Mouse (Mus musculus) layer of hippocampus, postnatal 25 days (tissue): ENCODE measurements around the gene Myh9. TPM values are rescaled to one million over a fixed set of nuclear protein-coding genes. Genes with fewer than 3 reads are reported as not detected.

ENCODE experiments used
- DNase-seq, 2 experiments: peaks; one replicate each; pipeline ENCODE4 v3.0.0; 2022; ENCODE audit warnings: mixed read lengths in 2 of 2, low spot score in 1 of 2; ENCODE audit errors: extremely low spot score in 1 of 2
- total RNA-seq, 2 experiments: library from RNA; stranded (reverse); gene quantifications; 2 replicates each; pipeline ENCODE4 v1.2.3; 2021

Myh9 gene
- total RNA-seq = 10 to 100 TPM; 75.0 to 90.2 TPM

GRCm38 (mm10) chr15:77842047-77842843 is at the start of gene Myh9:
Myh9 (minus strand) TSS chr15:77842175.
- DNase-seq = peak; percentile 95 to 96

DNA sequence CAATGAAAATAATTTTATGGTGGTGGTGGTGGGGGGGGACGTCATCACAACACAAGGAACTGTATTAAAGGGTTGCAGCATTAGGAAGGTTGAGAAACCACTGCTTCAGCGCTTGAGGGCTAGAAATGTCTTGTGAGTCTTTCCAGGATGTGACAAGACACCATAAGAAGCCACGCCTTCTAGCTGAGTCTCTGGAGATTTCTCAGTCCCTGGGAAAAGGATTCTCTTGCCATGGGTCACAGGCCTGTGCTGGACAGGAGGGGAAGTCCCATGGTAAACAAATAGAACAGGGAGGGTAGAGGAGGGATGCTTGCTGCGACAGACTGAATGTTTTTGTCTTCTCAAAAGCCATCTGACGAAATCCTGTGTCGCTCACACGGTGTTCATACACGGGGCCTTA is 49.8 kb upstream of the Myh9 start:
- no peak for DNase-seq

- DNase-seq = no peak
These were observed 47.9 kb upstream of the Myh9 start for GRCm38 (mm10) chr15:77889761-77890422.

- DNase-seq = no peak
These were observed 46.3 kb upstream of the Myh9 start for GRCm38 (mm10) chr15:77888286-77888685.

- no peak for DNase-seq
These were observed 45.1 kb upstream of the Myh9 start for GRCm38 (mm10) chr15:77887093-77887488.

DNA sequence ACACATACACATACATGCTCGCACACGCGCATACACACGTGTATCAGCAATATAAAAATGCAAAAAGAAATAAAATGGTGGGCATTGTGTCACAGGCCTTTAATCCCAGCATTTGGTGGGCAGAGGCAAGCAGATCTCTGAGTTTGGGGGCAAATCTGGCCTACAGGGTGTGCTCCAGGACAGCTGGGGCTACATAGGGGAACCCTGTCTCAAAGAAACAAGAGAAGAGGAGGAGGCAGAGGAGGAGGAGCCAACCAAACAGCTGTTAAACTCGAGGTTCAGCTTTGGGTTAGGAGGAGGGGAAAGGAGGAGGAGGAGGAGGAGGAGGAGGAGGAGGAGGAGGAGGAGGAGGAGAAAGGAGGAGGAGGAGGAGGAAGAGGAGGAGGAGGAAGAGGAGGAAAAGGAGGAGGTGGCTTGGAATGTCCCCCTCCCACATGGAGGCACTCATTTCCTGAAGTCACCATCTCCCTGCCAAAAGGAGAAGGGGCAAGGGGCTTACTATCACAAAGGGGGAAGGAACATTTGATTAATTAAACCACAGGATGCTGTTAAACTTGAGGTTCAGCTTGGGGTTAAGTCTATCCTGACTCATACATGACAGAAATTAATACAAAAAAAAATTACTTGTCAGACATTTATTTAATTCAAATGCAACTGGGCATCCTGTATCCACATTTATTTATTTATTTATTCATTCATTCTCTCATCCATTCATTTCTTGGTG is 44.6 kb upstream of the Myh9 start:
- DNase-seq = no peak

DNA sequence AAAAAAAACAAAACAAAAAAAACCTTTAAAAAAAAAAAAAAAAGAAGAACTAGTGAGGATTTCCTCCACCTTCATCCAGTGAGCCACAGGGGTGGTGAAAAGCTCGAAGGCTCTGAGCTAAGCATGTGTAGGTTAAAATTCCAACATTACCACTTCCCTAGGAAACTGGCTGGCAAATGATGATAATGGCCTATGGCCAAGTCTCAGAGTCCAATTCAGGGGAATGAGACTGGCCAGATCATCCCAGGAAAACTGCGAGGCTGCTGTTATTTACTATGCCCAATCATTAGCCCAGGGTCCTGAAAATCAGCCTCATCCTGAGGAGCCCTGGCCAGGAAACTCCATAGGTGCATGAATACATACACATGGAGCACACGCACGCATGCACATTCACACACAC is 44.0 kb upstream of the Myh9 start:
- DNase-seq = no peak

- no peak for DNase-seq
These were observed 43.2 kb upstream of the Myh9 start for GRCm38 (mm10) chr15:77885159-77885558.

GRCm38 (mm10) chr15:77883697-77884010 is 41.7 kb upstream of the Myh9 start:
- DNase-seq = no peak

DNA sequence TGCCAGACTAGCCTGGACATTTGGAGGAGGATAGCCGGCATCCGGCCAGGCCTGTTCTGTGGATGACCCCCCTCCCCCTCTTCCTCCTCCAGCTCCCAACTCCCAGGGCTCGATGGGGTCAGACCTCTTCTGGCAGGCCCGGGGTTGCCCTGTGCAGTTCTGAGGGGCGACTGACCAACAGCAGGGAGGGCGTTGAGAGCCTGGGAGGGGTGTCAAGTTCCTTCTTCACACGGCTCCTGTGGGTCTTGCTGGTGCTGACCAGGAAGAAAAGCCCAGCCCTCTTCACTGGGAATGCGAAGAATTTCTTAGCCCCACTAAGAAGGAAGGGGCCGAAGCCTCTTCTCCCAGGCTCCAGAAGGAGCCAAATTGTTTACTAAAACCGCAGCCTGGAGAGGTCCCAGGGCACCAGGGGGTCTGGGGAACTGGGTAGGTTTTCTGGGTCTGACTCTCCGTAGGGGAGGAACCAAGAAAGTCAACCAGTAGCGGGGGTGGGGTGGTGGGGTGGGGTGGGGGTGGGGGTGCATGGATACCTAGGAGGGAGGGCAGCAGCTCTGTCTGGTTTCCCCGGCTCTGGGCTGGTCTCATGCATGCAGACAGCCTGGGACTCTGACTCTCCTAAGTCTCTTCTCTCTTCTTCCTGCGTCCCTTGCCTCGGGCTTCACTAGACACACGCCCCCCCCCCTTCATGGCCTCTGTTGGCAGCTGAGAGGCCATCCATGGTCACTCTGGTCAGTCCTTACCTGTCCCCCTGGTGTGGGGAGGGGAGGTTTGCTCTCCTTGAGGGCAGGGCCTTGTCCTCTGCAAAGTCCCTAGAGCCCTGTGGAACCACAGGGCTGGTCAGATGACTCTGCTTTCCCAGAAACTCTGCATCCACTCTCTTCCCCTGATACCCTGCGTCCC is 41.1 kb upstream of the Myh9 start:
- DNase-seq = no peak

- no peak for DNase-seq
These were observed 40.3 kb upstream of the Myh9 start for GRCm38 (mm10) chr15:77882297-77882696.

DNA sequence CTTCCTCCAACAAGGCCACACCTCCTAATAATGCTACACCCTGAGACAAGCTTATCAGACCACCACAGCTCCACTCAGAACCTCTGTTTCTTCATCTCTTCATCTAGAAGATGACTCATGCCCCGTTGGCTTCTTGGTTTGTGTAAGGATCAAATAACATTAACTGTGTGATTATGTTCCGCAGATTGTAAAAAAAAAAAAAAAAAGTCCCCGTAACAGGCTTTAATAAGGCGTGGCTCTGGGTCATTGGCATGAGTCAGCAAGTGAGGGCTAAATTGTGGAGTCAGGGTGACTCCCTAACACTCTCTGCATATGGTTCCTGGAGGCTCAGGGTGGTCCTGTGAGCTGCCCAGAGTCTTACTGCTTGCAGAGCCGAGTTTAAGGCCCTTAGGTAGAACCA is 39.7 kb upstream of the Myh9 start:
- DNase-seq = no peak

DNA sequence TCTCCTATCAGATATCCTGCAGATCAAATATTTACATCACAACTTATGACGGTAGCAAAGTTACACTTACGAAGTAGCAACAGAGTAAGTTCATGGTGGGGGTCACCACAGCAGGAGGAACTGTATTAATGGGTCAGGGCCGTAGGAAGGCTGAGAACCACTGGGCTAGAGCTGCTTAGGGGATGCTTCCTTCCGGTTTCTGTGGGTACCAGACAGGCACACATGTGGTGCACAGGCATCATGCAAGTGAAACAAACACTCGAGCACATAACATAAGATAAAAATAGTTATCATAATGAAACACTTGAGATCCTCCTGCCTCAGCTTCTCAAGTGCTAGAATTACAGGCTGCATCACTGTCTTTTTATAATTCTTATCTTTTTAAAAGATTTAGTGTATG is 38.8 kb upstream of the Myh9 start:
- DNase-seq = no peak

GRCm38 (mm10) chr15:77879756-77880155 is 37.8 kb upstream of the Myh9 start:
- no peak for DNase-seq

DNA sequence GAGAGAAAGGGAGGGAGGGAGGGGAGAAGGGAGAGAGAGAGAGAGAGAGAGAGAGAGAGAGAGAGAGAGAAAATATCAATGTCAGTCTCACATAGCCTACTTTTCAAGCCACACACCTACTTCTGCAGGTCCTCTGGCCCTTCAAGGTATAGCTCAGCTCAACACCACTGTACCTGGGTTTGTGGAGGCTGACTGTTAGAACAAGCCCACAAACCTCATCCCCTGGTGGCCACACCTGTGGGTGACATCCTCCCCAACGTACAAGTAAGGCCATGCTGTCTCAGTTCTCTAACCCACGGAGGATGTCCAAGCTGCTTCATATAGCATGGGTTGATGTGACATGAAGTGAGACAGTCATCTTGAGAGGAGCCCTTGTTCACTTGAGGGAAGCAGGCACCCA is 35.2 kb upstream of the Myh9 start:
- no peak for DNase-seq

DNA sequence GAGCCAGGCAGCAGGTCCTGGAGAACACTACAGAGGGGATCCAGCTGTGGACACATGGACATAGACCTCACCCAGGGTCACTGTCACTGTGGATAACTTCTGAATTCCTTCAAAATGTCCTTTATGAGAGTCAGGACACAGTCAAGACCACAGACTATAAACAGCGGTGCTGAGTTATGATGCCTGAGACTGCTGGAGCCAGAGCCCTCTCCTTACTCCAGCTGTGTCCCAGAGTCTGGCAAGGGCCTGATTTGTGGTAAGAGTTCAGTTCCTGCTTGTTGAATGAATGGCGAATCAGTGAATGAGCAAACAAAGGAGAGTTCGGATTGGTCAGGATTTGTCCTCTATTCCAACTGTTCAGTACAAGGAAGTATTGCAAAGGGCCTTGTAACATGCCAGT is 34.7 kb upstream of the Myh9 start:
- DNase-seq = no peak

DNA sequence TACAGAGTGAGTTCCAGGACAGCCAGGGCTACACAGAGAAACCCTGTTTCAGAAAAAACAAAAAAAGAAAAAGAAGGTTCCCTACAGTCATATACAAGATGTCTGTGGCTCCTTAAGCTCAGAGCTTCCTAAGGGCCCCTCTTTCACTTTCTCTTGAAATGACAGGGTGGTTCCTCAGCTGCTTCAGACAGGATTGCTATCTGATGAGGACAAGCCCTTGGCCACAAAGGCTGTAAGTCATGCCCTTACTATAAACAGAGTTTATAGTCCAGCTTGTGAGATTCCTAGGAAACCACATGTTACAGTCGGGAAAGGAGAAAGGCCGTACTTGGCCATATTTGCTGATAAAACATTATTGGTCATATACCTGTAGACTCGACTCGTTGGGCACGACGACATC is 34.0 kb upstream of the Myh9 start:
- no peak for DNase-seq

- no peak for DNase-seq
These were observed 32.8 kb upstream of the Myh9 start for GRCm38 (mm10) chr15:77874807-77875206.

DNA sequence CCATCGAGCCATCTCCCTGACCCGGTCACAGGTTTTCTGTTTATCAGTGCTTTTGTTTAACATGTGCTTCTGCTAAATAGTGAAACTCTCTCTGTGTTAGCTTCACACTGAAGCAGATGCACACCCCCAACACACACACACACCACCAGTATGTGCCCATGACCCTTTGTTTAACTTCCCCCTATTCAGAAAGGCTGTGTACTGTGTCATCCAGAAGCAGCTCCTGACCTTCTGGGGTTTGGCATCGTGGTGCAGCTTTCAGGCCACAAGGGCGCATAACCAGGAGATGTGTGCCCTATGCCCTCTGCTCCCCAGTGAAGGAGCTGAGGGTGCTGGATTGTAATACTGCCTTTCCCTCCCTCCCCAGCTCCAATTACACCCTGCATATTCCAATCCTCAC is 32.3 kb upstream of the Myh9 start:
- no peak for DNase-seq

- no peak for DNase-seq
These were observed 31.6 kb upstream of the Myh9 start for GRCm38 (mm10) chr15:77873564-77873963.

DNA sequence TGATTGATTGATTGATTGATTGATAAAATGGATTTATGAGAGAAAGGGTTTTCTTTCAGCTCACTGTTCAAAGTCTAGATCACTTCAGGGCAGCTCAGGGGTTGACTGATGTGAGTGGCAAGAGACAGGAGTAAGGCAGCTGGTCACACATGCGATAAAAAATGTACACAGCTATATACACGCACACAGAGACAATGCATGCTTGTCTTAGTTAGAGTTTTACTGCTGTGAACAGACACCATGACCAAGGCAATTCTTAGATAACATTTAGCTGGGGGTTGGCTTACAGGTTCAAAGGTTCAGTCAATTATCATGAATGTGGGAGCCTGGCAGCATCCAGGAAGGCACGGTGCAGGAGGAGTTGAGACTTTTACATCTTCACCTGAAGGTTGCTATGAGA is 31.0 kb upstream of the Myh9 start:
- DNase-seq = no peak
